Mouse (Mus musculus): ENCODE data around the gene Mycbpap.
A peak's percentile ranks its signal among the peaks of the same experiment; 100 is the strongest.

Gene Mycbpap

DNA sequence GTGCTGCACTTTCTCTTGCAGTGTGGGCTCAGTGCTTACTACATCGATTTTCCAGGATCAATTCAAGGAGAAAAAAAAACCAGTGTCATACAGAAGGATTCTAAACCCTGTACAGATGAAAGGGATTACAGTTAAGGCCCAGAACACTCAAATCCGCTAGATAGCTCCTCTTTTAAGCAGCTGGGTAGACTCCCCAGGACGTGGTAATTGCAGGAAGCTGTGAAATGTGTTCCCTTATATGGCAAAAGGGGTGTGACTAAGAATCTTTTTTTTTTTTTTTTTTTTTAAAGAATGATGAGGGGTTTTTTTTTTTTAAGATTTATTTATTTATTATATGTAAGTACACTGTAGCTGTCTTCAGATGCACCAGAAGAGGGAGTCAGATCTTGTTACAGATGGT lies 7.3 kb upstream of the Mycbpap start:
- no peak for DNase-seq (ENCODE audit: low spot score)

DNA sequence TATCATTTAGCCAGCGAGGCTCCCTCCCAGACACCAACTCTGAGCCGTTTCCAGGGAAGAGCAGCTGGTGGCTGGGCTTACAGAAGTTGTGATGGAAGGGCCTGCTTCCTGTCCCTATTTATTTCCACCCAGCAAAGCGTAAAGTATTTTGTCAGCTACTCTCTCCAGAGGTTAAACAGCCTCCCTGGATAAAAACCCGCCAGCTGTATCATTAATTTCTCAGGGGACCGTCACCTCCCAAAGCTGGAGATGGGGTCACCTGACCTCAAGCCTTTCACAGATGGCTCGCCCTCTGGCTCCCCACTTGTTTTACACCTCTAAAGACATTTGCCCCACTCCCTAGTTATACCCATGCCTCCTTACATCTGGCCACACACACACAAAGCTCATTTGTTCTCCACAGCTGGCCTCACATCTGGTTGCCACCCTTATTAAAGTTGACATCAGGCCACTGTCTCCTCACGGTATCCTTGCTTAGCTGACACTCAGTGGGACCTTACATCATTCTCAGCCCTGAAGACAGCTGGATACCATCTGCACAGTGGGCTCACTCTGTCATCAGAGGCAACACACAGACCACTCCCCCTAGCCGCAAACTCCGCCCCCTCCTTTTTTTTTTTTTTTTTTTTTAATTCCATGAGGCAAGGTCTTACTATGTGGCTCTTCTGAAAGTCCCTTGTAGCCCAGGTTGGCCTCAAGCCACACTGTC lies 4.8 kb upstream of the Mycbpap start:
- no peak for DNase-seq (ENCODE audit: low spot score)

DNA sequence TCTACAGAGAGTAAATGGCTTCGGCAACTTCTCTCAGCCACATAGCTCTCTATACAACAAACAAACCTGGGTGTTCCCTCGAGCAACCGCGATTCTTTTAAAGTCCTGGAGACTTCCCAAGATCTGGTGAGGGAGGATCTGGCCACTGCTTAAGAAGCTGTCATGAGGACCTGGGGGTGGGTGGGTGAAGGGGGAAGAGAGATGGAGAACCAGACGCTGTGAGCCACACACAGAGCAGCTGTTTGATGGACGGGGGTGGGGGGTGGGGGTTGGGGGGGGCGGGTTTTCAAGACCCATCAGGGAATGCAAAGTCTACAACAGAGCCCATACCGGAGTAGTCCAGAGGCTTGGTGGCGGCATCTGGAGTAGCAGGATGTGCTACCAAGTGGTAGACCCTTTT lies 8.1 kb downstream of the Mycbpap start:
- no peak for DNase-seq (ENCODE audit: low spot score)

DNA sequence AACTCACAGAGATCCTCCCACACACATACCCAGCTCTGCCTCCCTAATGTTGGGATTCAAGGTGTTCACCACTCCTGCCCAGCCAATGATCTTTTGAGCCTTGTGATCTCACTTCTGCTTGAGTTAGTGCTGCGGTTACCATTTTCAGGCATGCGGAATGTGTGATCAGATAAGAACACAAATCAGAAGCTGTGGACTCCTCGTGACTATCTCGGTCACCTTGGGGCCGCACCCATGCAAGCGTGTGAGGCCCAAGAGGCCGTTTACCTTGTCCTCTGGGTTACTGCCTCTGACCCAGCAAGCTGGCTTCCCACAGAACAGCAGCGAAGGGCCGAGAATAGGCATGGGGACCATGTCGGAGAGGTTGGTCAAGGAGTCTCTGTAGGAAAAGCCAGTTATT lies 12.6 kb downstream of the Mycbpap start:
- DNase-seq (ENCODE audit: low spot score), result no peak

- DNase-seq (ENCODE audit: low spot score), result no peak
Measured at GRCm38 (mm10) chr11:94501482-94501881, 20.1 kb downstream of the Mycbpap start.

GRCm38 (mm10) chr11:94500362-94500761 lies 21.2 kb downstream of the Mycbpap start:
- DNase-seq (ENCODE audit: low spot score), result no peak

DNA sequence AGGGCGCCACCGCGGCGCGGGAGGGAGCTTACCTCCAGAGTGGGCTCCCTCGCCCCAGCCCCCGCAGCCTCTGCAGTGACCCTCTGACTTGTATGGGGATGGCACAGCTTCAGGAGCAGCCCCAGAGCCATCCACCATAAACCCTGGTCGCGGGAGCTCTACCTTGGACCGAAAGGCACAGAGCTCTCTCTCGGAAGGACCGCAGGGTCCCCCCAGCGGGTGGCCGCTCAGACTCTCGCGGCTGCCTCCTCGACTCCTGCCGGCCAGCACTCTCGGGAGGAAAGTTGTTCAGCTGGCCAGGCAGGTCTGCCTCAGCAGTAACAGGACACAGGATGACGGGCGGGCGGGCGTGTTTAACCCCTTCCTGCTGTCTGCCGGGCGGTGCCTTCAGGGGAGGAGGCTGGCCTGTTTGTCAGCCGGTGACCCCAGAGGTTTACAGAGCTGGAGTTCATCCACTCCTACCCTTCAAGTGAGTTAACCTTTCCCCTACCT lies 21.8 kb downstream of the Mycbpap start, which contains the start of gene Epn3:
Gene Epn3, minus strand, starts transcription at position 314 of the 492 bp plus-strand sequence.
- peak; percentile 32 for DNase-seq (ENCODE audit: low spot score)

- DNase-seq (ENCODE audit: low spot score), result no peak
Measured at GRCm38 (mm10) chr11:94499035-94499434, 22.5 kb downstream of the Mycbpap start.

DNA sequence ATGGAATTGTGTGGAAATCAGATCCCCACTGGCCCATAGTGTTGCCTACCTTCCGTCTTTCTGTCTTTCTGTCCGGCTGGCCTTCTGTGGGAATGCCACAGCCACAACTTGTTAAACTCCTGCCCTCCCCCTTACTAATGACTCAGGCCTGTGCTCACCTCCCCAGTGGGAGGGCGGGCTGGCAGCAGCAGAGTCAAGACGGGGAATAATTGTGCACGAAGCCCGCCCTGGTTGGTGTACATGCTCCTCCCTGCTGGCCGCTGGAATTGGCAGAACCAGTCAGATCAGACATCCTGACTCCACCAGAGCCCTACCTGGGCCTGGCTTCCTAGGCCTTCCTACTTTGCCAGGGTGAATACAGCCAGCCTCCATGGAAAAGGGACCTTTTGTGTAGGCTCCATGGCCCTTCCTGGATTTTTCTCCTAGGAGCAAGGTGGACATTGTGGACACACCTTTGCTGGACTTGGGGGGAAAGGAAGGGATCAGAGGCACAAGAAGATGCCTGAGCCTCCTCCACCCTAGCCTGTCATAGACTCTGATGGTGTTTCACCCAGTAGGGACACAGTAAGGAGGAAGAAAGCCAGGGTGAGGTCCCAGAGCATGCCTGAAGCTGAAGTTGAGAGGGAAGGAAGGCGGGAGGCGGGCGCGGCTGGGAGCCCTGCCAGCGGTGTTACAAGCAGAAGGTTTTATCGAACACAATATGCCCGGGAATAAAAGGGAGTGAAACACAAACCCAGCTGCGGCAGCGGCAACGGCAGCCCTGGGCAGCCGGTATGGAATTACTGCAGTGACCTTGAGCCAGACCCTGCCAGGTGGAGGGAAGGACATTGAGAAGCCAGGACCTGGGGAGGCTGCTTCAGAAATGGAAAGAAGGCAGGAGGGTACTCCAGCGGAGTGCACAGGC lies 23.2 kb downstream of the Mycbpap start:
- DNase-seq (ENCODE audit: low spot score), result peak; percentile 40

DNA sequence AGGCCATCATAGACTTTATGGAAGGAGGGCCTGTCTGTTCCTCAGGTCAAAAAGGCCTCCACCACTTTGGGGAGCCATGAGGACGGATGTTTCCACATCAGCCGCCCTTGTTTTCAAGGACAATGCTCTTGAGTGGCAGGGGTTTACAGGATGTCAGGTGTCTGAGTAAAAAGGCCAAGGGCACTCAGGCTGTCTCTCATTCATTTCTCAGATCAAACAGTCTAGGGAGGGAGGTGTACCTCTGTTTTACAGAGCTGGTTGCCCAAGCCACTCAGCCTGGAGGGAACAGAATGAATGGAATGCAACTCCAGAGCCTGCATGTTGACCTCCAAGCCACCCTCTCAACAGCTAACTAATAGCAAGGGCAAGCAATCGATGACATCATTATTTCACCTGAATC lies 26.1 kb downstream of the Mycbpap start:
- DNase-seq (ENCODE audit: low spot score), result no peak

DNA sequence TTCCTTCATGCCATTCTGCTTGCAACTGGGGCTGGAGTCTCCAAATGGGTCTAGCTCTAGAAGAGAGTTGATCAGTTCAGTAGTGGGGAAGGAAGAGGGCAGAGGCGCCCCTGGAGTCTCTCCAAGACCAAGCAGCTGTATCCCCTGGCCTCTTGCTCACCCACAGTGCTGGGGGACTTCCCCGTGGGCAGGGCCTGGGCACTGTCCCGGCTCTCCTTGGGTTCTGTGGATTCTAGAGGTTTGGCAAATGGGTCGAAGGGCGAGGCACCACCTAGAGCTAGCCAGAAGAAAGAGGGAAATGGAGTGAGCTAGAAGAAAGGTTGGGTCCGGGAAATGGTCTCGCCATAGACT lies 29.8 kb downstream of the Mycbpap start:
- DNase-seq (ENCODE audit: low spot score), result no peak

GRCm38 (mm10) chr11:94491035-94491748 lies 30.4 kb downstream of the Mycbpap start:
- no peak for DNase-seq (ENCODE audit: low spot score)

- DNase-seq (ENCODE audit: low spot score), result no peak
Measured at GRCm38 (mm10) chr11:94489745-94490144, 31.8 kb downstream of the Mycbpap start.

DNA sequence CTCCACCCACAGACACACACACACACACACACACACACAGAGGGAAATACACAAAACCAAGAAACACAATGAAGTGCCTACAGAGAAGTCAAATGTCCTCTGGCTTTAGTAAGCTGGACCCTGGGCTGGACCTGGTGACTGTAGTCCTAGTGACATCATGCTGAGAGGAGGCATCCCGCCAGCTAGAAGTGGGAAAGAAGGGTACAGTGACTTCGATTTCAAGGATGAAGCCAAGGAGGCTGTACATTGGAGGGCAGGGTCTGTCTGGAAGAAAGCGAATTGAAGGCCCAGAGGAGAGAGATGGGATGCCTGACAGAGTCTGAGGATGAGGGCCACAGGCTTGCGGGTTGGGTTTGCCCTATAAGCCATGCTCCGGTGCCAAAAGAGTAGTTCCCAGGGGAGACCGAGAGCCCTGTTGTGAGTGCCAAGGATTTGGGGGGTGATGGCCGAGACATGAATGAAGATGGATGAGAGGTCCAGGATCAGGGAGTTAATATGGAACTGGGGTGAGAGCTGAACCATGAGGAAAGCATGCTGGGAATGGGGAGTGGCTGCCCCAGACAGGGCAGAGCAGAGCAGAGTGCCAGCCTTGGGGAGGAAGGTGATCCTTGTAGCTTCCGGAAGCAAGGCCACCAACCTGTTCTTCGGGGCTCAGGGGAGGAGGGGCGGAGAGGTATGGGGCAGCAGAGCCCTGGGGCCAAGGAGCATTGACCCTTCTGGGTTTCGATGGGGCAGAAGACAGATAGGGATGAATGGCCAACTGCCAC lies 32.6 kb downstream of the Mycbpap start:
- no peak for DNase-seq (ENCODE audit: low spot score)

DNA sequence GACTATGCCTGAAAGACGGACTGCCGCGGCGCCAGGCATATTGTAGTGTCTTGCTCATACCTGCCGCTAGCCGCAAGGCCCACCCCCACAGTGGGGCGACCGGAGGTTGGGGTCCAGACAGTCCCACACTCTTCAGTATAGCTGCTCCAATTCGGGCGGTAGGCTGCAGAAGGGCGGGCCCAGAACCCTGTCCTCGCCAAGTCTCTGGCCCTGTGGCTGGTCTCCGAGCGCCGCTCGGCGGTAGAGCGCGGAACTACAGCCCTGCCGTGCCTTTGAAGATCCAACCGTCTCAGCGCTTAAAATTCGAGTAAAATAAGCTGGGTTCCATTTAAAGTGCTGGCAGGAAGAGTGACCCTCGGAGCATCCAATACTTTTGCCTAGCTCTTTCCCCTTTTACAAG lies 35.5 kb downstream of the Mycbpap start, which contains the start of gene Spata20:
Gene Spata20, minus strand, starts transcription at position 179 of the 400 bp plus-strand sequence.
- DNase-seq (ENCODE audit: low spot score), result peak; percentile 88

DNA sequence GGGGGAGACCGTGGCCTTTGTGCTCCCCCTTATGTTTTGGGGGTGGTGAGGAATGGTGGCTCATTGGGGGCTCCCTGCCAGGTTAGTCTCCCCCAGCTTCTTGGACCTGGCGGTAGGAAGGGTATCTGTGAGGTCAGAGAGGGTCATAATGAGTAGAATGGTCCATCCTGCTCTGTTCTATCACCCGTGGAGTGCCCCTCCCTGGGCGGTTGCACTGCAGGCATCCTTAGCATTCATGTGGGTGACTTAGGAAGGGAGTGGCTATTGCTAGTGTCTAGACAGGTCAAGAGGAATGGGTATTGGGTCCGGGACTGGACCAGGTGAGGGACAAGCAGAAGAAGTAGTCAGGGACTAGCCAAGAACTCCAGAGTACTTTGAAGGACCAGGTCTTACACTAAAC lies 36.3 kb downstream of the Mycbpap start:
- no peak for DNase-seq (ENCODE audit: low spot score)

DNA sequence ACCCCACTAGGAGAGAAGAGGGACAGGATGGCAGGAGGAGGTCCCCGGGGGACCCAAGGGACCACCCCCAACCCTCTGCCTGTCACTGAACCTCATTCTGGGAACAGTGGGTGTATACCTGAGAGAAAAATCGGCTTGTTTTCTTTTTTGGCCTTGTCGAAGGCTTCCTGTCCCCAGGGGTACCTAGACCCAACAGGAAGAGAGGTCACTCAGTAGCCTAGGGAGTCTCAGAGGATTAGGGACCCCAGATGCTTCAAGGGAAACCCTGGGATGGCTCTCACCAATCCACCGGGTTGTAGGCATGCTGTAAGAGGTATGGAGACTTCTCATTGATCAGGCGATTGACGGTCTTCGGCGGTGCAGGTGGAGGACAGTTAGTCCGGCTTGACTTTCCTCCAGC lies 36.9 kb downstream of the Mycbpap start:
- DNase-seq (ENCODE audit: low spot score), result no peak

DNA sequence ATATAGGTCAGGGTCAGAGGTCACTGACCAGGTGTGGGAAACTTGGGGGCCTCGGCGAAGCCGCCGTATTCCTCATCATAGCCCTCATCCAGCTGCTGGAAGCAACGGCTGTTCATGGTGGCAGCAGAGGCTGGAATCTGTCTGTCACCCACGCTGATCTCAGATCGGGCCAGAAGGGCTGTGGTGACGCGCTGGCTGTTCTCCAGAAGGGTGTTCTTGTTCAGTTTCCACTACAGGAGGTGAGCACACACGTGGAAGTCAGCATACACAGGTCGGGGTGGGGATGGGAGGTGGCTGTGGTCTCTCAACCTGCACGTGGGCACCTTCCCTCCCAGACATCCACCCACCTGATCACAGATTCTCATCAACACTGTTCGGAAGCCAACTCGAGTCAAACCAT lies 37.6 kb downstream of the Mycbpap start:
- no peak for DNase-seq (ENCODE audit: low spot score)

GRCm38 (mm10) chr11:94483436-94483835 lies 38.1 kb downstream of the Mycbpap start:
- no peak for DNase-seq (ENCODE audit: low spot score)

- no peak for DNase-seq (ENCODE audit: low spot score)
Measured at GRCm38 (mm10) chr11:94482738-94483137, 38.8 kb downstream of the Mycbpap start.

GRCm38 (mm10) chr11:94481963-94482362 lies 39.6 kb downstream of the Mycbpap start:
- no peak for DNase-seq (ENCODE audit: low spot score)

DNA sequence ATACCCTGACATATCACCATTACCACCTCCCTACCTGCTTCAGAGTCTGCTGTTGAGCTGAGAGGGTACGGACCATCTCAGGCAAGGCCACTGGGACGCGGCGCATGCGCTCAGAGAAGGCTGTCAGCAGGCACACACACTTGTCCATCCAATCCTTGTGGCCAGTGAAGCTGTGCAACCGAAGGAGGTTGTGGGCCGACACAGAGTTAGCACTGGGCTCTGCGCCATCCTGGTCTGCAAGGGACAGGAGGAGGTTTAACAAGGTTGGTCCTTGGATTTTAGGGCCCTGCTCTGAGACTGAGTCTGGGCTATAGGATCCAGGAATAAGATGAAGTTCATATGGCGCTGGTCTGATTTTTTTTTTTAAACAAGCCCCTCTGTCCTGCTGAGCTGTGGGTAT lies 41.2 kb downstream of the Mycbpap start:
- DNase-seq (ENCODE audit: low spot score), result no peak
